Mouse (Mus musculus) erythroblast, embryonic 14.5 days (primary cell): ENCODE results near the gene Cbs. TPM values are rescaled to one million over a fixed set of nuclear protein-coding genes. Genes with fewer than 3 reads are reported as not detected.

Experiments used
- H3K27me3 ChIP-seq: 2 replicates; pipeline ENCODE4 v1.6.1; 2012; ENCODE audit warnings: inconsistent platforms; ENCODE audit not compliant: control insufficient read depth
- H3K36me3 ChIP-seq: 2 replicates; pipeline ENCODE4 v1.6.1; 2012; ENCODE audit warnings: mild to moderate bottlenecking, inconsistent platforms; ENCODE audit not compliant: control insufficient read depth
- H3K4me1 ChIP-seq: 2 replicates; pipeline ENCODE4 v1.6.1; 2012; ENCODE audit warnings: inconsistent platforms; ENCODE audit not compliant: control insufficient read depth
- H3K4me3 ChIP-seq: replicated peaks from 2 replicates; pipeline ENCODE3; 2012; ENCODE audit warnings: moderate library complexity, mild to moderate bottlenecking, inconsistent platforms
- H3K9me3 ChIP-seq: 2 replicates; pipeline ENCODE4 v1.6.1; 2012; ENCODE audit warnings: low read length, inconsistent platforms, mixed read lengths; ENCODE audit not compliant: control insufficient read depth
- GATA1 ChIP-seq: IDR thresholded peaks from 2 replicates; pipeline ENCODE4 v1.6.1; 2012; ENCODE audit warnings: low read length, inconsistent platforms, mixed read lengths
- TAL1 ChIP-seq: IDR thresholded peaks from 3 replicates; pipeline ENCODE4 v1.6.1; 2012; ENCODE audit warnings: low read length, inconsistent platforms, mixed read lengths
- polyA plus RNA-seq: library from polyadenylated mRNA; stranded (reverse); fragments of >175 nt; gene quantifications from 2 replicates; pipeline ENCODE4 v1.2.3, GENCODE M21; 2012

Gene Cbs
- polyA plus RNA-seq, 1 experiment = 0.01 TPM

- TF ChIP-seq TAL1 (no peak), GATA1 (no peak)
- H3K36me3 ChIP-seq = peaks cover 23% of the 10 kb centered on the region
- no peak overlapping the region for H3K4me3 ChIP-seq
- H3K27me3 ChIP-seq = no peaks in the 10 kb centered on the region
- no peaks in the 10 kb centered on the region for H3K9me3 ChIP-seq
- no peaks in the 10 kb centered on the region; the same call in 1 of the 2 replicates for H3K4me1 ChIP-seq
These were observed 53.9 kb downstream of the Cbs start for GRCm38 (mm10) chr17:31583185-31583584.

DNA sequence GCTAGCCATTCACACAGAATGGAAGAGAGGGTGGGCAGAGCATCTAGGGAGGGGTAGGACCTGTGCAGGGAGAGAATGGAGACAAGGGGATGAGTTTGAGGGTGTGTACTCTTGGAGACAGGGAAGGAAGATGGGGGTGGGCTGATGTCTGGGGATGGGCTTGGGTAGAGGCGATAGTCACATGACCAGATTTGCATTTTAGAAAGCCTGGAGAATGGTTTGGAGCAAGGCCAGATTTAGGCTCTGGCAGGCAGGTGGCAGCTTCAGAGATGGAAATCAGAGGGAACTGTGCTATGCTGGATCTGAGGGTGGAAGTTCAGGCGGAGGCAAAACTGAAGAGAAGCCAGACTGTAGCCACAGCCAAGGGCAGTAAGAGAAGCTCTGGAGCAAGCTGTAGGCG lies 56.7 kb downstream of the Cbs start:
- H3K4me1 ChIP-seq = peaks cover 1% of the 10 kb centered on the region; the same call in 1 of the 2 replicates
- no peaks in the 10 kb centered on the region for H3K9me3 ChIP-seq
- TF ChIP-seq GATA1 = no peak
- H3K4me3 ChIP-seq = no peak overlapping the region
- H3K36me3 ChIP-seq = peaks cover 17% of the 10 kb centered on the region
- no peaks in the 10 kb centered on the region for H3K27me3 ChIP-seq

- peaks cover 2% of the 10 kb centered on the region; the same call in 1 of the 2 replicates for H3K36me3 ChIP-seq
- H3K4me1 ChIP-seq = peaks cover 1% of the 10 kb centered on the region; the same call in 1 of the 2 replicates
- no peaks in the 10 kb centered on the region for H3K9me3 ChIP-seq
- H3K27me3 ChIP-seq = no peaks in the 10 kb centered on the region
- TF ChIP-seq TAL1 = no peak
- TF ChIP-seq GATA1 = no peak
- H3K4me3 ChIP-seq = no peak overlapping the region
These were observed 60.5 kb downstream of the Cbs start for GRCm38 (mm10) chr17:31576394-31577175.

DNA sequence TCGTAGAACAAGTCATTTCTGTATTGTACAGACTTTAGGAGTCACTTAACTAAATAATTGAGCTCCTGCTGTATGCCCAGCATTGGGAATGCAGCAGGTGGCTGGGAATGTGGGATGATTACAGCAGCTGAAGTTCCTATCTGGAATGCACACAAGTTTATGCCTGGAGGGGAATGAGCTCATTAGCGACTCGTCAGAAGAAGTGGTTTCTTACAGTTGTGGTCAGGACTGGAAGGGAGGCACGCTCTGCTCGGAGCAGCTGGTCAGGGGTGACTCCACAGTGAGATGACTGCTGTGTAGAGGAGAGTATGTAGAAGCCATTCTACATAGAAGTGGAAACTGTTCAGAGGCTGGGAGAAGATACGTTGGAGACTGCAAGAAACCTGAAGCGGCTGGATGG lies 62.4 kb downstream of the Cbs start:
- Histone ChIP-seq H3K4me3 (no peak overlapping the region), H3K4me1 (peaks cover 4% of the 10 kb centered on the region), H3K9me3 (no peaks in the 10 kb centered on the region), H3K27me3 (no peaks in the 10 kb centered on the region), H3K36me3 (peaks cover 2% of the 10 kb centered on the region; the same call in 1 of the 2 replicates)
- TF ChIP-seq GATA1 (no peak), TAL1 (no peak)

DNA sequence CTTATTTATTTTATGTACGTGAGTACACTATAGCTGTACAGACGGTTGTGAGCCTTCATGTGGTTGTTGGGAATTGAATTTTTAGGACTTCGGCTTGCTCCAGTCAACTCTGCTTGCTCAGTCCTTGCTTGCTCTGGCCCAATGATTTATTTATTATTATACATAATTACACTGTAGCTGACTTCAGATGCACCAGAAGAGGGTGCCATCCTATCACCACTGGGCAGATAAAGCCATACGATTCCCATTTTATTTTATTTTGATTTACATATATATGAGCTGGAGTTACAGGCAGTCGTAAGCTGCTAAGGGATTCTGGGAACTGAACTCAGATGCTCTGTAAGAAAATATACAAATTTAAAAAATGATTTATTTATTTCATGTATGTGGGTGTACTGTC lies 65.3 kb downstream of the Cbs start:
- peaks cover 20% of the 10 kb centered on the region for H3K4me1 ChIP-seq
- TF ChIP-seq GATA1 (no peak), TAL1 (no peak)
- no peak overlapping the region for H3K4me3 ChIP-seq
- no peaks in the 10 kb centered on the region for H3K9me3 ChIP-seq
- no peaks in the 10 kb centered on the region for H3K27me3 ChIP-seq
- peaks cover 18% of the 10 kb centered on the region for H3K36me3 ChIP-seq

GRCm38 (mm10) chr17:31570321-31570925 lies 66.6 kb downstream of the Cbs start:
- Histone ChIP-seq H3K4me1 (peaks cover 31% of the 10 kb centered on the region), H3K36me3 (peaks cover 17% of the 10 kb centered on the region), H3K9me3 (no peaks in the 10 kb centered on the region), H3K4me3 (no peak overlapping the region), H3K27me3 (no peaks in the 10 kb centered on the region)
- TF ChIP-seq GATA1 (no peak), TAL1 (no peak)

DNA sequence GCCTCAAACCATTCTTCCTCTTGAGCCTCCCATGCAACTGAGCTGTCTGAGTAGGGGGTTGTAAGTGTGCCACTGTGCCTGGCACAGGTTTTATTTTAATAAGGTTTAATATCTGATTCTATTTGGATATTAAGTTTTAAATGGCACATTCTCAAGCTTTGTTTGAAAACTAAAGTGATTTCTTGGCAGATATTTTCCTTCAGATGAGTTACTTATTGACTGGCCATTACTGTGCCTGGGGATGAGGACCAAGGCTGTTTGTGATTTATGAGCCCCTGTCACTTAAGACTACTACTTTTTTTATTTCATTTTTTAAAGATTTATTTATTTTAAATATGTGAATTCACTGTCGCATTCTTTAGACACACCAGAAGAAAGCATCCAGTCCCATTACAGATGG lies 67.3 kb downstream of the Cbs start:
- Histone ChIP-seq H3K36me3 (peaks cover 17% of the 10 kb centered on the region), H3K9me3 (no peaks in the 10 kb centered on the region), H3K27me3 (no peaks in the 10 kb centered on the region), H3K4me3 (no peak overlapping the region), H3K4me1 (peaks cover 34% of the 10 kb centered on the region)
- TF ChIP-seq TAL1 = no peak

DNA sequence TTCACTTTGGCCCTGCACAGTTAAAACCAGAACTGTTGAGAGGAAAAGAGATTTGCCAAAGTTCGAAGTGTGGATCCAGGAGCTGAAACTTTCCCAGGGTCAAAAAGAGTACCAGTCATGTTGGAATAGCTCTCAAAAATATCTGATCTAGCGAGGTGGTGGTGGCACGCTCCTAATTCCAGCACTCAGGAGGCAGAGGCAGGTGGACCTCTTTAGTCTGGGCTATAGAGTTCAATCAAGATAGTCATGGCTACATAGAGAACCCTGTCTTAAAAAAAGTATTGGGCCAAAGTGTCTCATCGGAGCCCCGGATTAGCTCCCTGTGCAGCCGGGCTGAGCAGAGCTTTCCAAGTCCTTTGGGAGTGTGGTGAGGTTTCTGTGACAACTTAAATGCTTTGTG lies 70.8 kb downstream of the Cbs start:
- H3K9me3 ChIP-seq = no peaks in the 10 kb centered on the region
- peak overlapping the region; percentile 72 for H3K4me3 ChIP-seq
- peaks cover 17% of the 10 kb centered on the region for H3K36me3 ChIP-seq
- peaks cover 46% of the 10 kb centered on the region for H3K4me1 ChIP-seq
- H3K27me3 ChIP-seq = no peaks in the 10 kb centered on the region
- TF ChIP-seq TAL1 = no peak
- no peak for TF ChIP-seq GATA1

- Histone ChIP-seq H3K36me3 (peaks cover 17% of the 10 kb centered on the region), H3K4me3 (peak overlapping the region; percentile 72), H3K4me1 (peaks cover 44% of the 10 kb centered on the region), H3K27me3 (no peaks in the 10 kb centered on the region), H3K9me3 (no peaks in the 10 kb centered on the region)
- TF ChIP-seq TAL1 (no peak), GATA1 (no peak)
These were observed 71.6 kb downstream of the Cbs start for GRCm38 (mm10) chr17:31565141-31566056.
